Mouse (Mus musculus) heart, embryonic 15.5 days (tissue): ENCODE measurements around the gene Eif3k. TPM values are rescaled to one million over a fixed set of nuclear protein-coding genes. Genes with fewer than 3 reads are reported as not detected.

Source experiments
- ATAC-seq: fragments of 200-750 bp; cut with Nextera tagmentation; replicated peaks from 2 replicates; pipeline ENCODE4 v1.8.0; 2017; ENCODE audit warnings: low read depth, moderate TSS enrichment; ENCODE audit not compliant: insufficient number of reproducible peaks, insufficient read depth, low FRiP score
- H3K27ac ChIP-seq: fragments of 300-500 bp; sonication (generic); 2 replicates; pipeline ENCODE4 v1.5.1; 2015; ENCODE audit warnings: mild to moderate bottlenecking, inconsistent platforms
- H3K27me3 ChIP-seq: fragments of 300-500 bp; sonication (generic); 2 replicates; pipeline ENCODE4 v1.6.1; 2015; ENCODE audit warnings: inconsistent platforms
- H3K36me3 ChIP-seq: fragments of 300-500 bp; sonication (generic); 2 replicates; pipeline ENCODE4 v1.6.1; 2015; ENCODE audit warnings: mild to moderate bottlenecking, inconsistent platforms
- H3K4me1 ChIP-seq: fragments of 300-500 bp; sonication (generic); replicated peaks from 2 replicates; pipeline ENCODE4 v1.6.1; 2015; ENCODE audit warnings: inconsistent platforms
- H3K4me2 ChIP-seq: fragments of 300-500 bp; sonication (generic); 2 replicates; pipeline ENCODE4 v1.6.1; 2015; ENCODE audit warnings: inconsistent platforms, mild to moderate bottlenecking, moderate library complexity
- H3K4me3 ChIP-seq: fragments of 300-500 bp; sonication (generic); 2 replicates; pipeline ENCODE4 v1.5.1; 2015; ENCODE audit warnings: mild to moderate bottlenecking, inconsistent platforms
- H3K9ac ChIP-seq: fragments of 300-500 bp; sonication (generic); 2 replicates; pipeline ENCODE4 v1.6.1; 2015; ENCODE audit warnings: mild to moderate bottlenecking, inconsistent platforms
- H3K9me3 ChIP-seq: fragments of 300-500 bp; sonication (generic); replicated peaks from 2 replicates; pipeline ENCODE4 v1.6.1; 2016; ENCODE audit warnings: inconsistent platforms
- WGBS: fragments of 180-500 bp; shearing (Covaris S2); methylation state at CpG from one replicate; pipeline ENCODE4 v1.1.7; 2015; ENCODE audit warnings: mixed read lengths; 5-methylcytosine and 5-hydroxymethylcytosine counted together
- polyA plus RNA-seq: library from polyadenylated mRNA; unstranded; fragments of >200 nt; fragmentation: Nextera tagmentation; extraction: Ambion mirVana; gene quantifications from 2 replicates; pipeline ENCODE4 v1.2.1, GENCODE M21; 2015

Eif3k gene
- polyA plus RNA-seq, 1 experiment from 2014 or later = 239 TPM

GRCm38 (mm10) chr7:29014984-29015383 is 33.3 kb upstream of the Eif3k start:
- H3K4me3 ChIP-seq = no peak overlapping the region
- peaks cover 8% of the 10 kb centered on the region for H3K4me1 ChIP-seq
- H3K9ac ChIP-seq = no peak overlapping the region
- WGBS = 90% methylated on average over 1 of the region's 1 CpGs
- no peak overlapping the region for H3K4me2 ChIP-seq
- peaks cover 37% of the 10 kb centered on the region for H3K27me3 ChIP-seq
- no peak overlapping the region for H3K27ac ChIP-seq
- ATAC-seq = no peak
- no peaks in the 10 kb centered on the region for H3K36me3 ChIP-seq
- no peaks in the 10 kb centered on the region for H3K9me3 ChIP-seq

- H3K27ac ChIP-seq = no peak overlapping the region
- ATAC-seq = no peak
- no peaks in the 10 kb centered on the region for H3K4me1 ChIP-seq
- no peak overlapping the region for H3K4me3 ChIP-seq
- no peak overlapping the region for H3K4me2 ChIP-seq
- H3K36me3 ChIP-seq = no peaks in the 10 kb centered on the region
- WGBS = 56% methylated on average over 9 of the region's 9 CpGs
- H3K9me3 ChIP-seq = no peaks in the 10 kb centered on the region
- no peak overlapping the region for H3K9ac ChIP-seq
- H3K27me3 ChIP-seq = no peaks in the 10 kb centered on the region
Observed at GRCm38 (mm10) chr7:29008714-29009113, 27.1 kb upstream of the Eif3k start.

- Histone ChIP-seq H3K9me3 (no peaks in the 10 kb centered on the region), H3K27ac (no peak overlapping the region), H3K9ac (no peak overlapping the region), H3K36me3 (no peaks in the 10 kb centered on the region), H3K4me1 (no peaks in the 10 kb centered on the region), H3K27me3 (no peaks in the 10 kb centered on the region), H3K4me3 (no peak overlapping the region), H3K4me2 (no peak overlapping the region)
- no peak for ATAC-seq
- WGBS = 89% methylated on average over 10 of the region's 10 CpGs
Observed at GRCm38 (mm10) chr7:29008171-29008570, 26.5 kb upstream of the Eif3k start.

- 69% methylated on average over 9 of the region's 9 CpGs for WGBS
- H3K4me2 ChIP-seq = no peak overlapping the region
- H3K4me1 ChIP-seq = no peaks in the 10 kb centered on the region
- no peaks in the 10 kb centered on the region for H3K36me3 ChIP-seq
- no peak overlapping the region for H3K27ac ChIP-seq
- no peak overlapping the region for H3K9ac ChIP-seq
- no peaks in the 10 kb centered on the region for H3K27me3 ChIP-seq
- H3K4me3 ChIP-seq = no peak overlapping the region
- H3K9me3 ChIP-seq = no peaks in the 10 kb centered on the region
- no peak for ATAC-seq
Observed at GRCm38 (mm10) chr7:29007224-29008101, 25.8 kb upstream of the Eif3k start.

- no peak overlapping the region for H3K27ac ChIP-seq
- peaks cover 15% of the 10 kb centered on the region; the same call in 1 of the 2 replicates for H3K27me3 ChIP-seq
- H3K4me1 ChIP-seq = peaks cover 9% of the 10 kb centered on the region
Observed at GRCm38 (mm10) chr7:29000651-29001605, 19.3 kb upstream of the Eif3k start.

GRCm38 (mm10) chr7:28993402-28993801 is 11.7 kb upstream of the Eif3k start:
- Histone ChIP-seq H3K4me2 (no peak overlapping the region), H3K36me3 (no peaks in the 10 kb centered on the region), H3K4me3 (no peak overlapping the region), H3K4me1 (no peaks in the 10 kb centered on the region), H3K27me3 (no peaks in the 10 kb centered on the region), H3K9ac (no peak overlapping the region), H3K27ac (no peak overlapping the region), H3K9me3 (no peaks in the 10 kb centered on the region)
- no peak for ATAC-seq
- WGBS = 76% methylated on average over 3 of the region's 3 CpGs

More at GRCm38 (mm10) chr7:29000651-29001605, 19.3 kb upstream of the Eif3k start:
- no peaks in the 10 kb centered on the region for H3K9me3 ChIP-seq
- peak; percentile 50 for ATAC-seq
- WGBS = 6% methylated on average over 43 of the region's 43 CpGs
- no peaks in the 10 kb centered on the region for H3K36me3 ChIP-seq
- peak overlapping the region; percentile 87 for H3K4me2 ChIP-seq
- peak overlapping the region; percentile 40 for H3K9ac ChIP-seq
- H3K4me3 ChIP-seq = peak overlapping the region; percentile 49

- no peaks in the 10 kb centered on the region for H3K36me3 ChIP-seq
- ATAC-seq = no peak
- H3K4me1 ChIP-seq = no peaks in the 10 kb centered on the region
- no peaks in the 10 kb centered on the region for H3K27me3 ChIP-seq
- no peaks in the 10 kb centered on the region for H3K9me3 ChIP-seq
- H3K9ac ChIP-seq = no peak overlapping the region
- no peak overlapping the region for H3K4me3 ChIP-seq
- no peak overlapping the region for H3K4me2 ChIP-seq
- no peak overlapping the region for H3K27ac ChIP-seq
- 80% methylated on average over 3 of the region's 3 CpGs for WGBS
Observed at GRCm38 (mm10) chr7:28992997-28993396, 11.3 kb upstream of the Eif3k start.

- H3K9me3 ChIP-seq = no peaks in the 10 kb centered on the region
- H3K36me3 ChIP-seq = no peaks in the 10 kb centered on the region
- WGBS = 64% methylated on average over 5 of the region's 5 CpGs
- H3K9ac ChIP-seq = no peak overlapping the region
- H3K27ac ChIP-seq = no peak overlapping the region
- ATAC-seq = no peak
- no peaks in the 10 kb centered on the region for H3K4me1 ChIP-seq
- no peaks in the 10 kb centered on the region for H3K27me3 ChIP-seq
- H3K4me3 ChIP-seq = no peak overlapping the region
- no peak overlapping the region for H3K4me2 ChIP-seq
Observed at GRCm38 (mm10) chr7:28991616-28992015, 10.0 kb upstream of the Eif3k start.

GRCm38 (mm10) chr7:28990766-28991273 is 9.2 kb upstream of the Eif3k start:
- no peak overlapping the region for H3K27ac ChIP-seq
- no peaks in the 10 kb centered on the region for H3K36me3 ChIP-seq
- no peak overlapping the region for H3K4me2 ChIP-seq
- H3K9me3 ChIP-seq = no peaks in the 10 kb centered on the region
- no peak for ATAC-seq
- H3K4me3 ChIP-seq = no peak overlapping the region
- 57% methylated on average over 14 of the region's 14 CpGs for WGBS
- no peaks in the 10 kb centered on the region for H3K27me3 ChIP-seq
- H3K9ac ChIP-seq = no peak overlapping the region
- no peaks in the 10 kb centered on the region for H3K4me1 ChIP-seq

- Histone ChIP-seq H3K4me1 (peaks cover 17% of the 10 kb centered on the region), H3K9me3 (no peaks in the 10 kb centered on the region), H3K4me2 (no peak overlapping the region), H3K4me3 (no peak overlapping the region), H3K27me3 (no peaks in the 10 kb centered on the region), H3K36me3 (no peaks in the 10 kb centered on the region), H3K27ac (no peak overlapping the region), H3K9ac (no peak overlapping the region)
- ATAC-seq = no peak
- 72% methylated on average over 7 of the region's 7 CpGs for WGBS
Observed at GRCm38 (mm10) chr7:28985207-28985606, 3.5 kb upstream of the Eif3k start.

GRCm38 (mm10) chr7:28984452-28984851 is 2.8 kb upstream of the Eif3k start:
- ATAC-seq = no peak
- 89% methylated on average over 1 of the region's 1 CpGs for WGBS
- Histone ChIP-seq H3K4me1 (peaks cover 18% of the 10 kb centered on the region), H3K4me3 (no peak overlapping the region), H3K4me2 (no peak overlapping the region), H3K27ac (no peak overlapping the region), H3K27me3 (no peaks in the 10 kb centered on the region), H3K36me3 (peaks cover under 1% of the 10 kb centered on the region; the same call in 1 of the 2 replicates), H3K9ac (no peak overlapping the region), H3K9me3 (no peaks in the 10 kb centered on the region)
